Mouse (Mus musculus): ENCODE results near the gene Nav3.

DNA sequence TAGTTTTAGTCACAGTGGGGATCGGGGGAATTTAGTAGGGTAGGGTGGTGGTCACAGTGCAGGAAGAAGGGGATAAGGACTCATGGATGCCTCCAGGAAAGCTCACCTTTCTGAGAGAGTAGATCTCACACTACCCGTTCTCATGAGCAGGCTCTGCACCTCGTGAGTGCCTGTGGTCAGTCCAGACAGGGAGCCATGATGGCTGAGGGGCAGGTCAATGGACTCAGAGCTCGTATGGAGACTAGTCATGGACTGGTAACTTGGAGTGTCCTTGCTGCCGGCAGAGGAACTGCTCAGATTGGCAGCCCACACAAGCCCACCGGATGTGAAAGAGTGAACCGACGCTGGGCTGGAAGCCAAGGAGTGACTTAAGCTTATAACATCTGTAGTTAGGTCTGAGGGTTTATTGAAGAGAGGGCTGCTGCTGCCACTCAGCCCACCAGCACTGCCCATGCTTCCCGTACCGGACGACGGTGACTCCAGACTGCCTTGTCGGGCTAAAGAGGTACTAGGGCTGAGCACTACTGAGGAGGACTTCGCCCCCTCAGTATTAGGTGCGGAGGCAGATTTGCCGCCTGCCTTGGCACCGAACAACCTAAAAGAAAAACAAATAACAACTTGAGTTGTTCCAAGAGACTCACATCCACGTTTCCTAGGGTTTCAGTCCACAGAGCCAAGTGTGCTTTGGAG is 691.4 kb downstream of the Nav3 start:
- TF ChIP-seq EP300 (IDR thresholded peaks at IDR 0.05; ENCODE audit: low read depth) (no peak), CTCF (IDR thresholded peaks at IDR 0.05; ENCODE audit: low read depth) (no peak)
